In the genomic region with DNA sequence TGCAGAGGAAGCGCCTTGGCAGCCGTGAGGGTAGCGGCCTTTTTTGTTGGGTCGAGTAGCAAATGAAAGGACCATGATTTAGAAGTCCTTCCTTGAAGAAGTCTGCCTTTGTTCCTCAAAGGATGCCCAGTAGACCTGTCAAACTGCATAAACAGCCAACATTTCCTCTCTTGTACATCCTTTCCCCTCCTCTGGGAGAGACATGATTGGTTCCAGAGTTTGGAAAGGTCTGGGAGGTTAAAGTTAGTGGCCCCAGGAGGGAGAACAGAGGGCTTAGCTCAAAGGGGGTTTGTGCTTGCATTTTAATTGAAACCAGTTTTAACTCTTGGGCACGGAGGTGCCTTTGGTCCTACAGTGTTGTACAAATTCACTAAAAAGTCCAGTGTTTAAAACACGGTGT, we compare ENCODE assay signal across 29 mouse cellular contexts. TPM values are rescaled to one million over a fixed set of nuclear protein-coding genes. Genes with fewer than 3 reads are reported as not detected.
A peak's percentile ranks its signal among the peaks of the same experiment; 100 is the strongest.
DNase-seq lines count a peak whose midpoint lies in the region; ATAC-seq and TF ChIP-seq lines count a peak whose summit lies in the region.
"Had no signal": no experiment of that assay in that cellular context is flagged by ENCODE, and none has a peak within 500 bp of the region (broad histone marks: within the 10 kb centered on the region; RNA-seq: fewer than 3 reads in every experiment).

No protein-coding gene starts in this region.

- TF ChIP-seq CTCF in gastrocnemius, adult 2 months (IDR thresholded peaks at IDR 0.05), result no peak

- H3K4me1 ChIP-seq in embryonic facial prominence, embryonic 14.5 days (ENCODE audit: control insufficient read depth, insufficient read depth, low read length), result peaks cover 4% of the 10 kb centered on the region; the same call in 1 of the 2 replicates
- H3K4me1 ChIP-seq in limb, embryonic 12.5 days (replicated peaks), result peaks cover 32% of the 10 kb centered on the region
- H3K4me1 ChIP-seq in midbrain, embryonic 13.5 days (replicated peaks), result no peaks in the 10 kb centered on the region
- H3K4me1 ChIP-seq: hindbrain, embryonic 15.5 days; liver, embryonic 12.5 days had no signal

- intact Hi-C loops in gastrocnemius, adult 2 months (cut with DNase I), result no loop called here

- no peak for DNase-seq in gastrocnemius, adult 2 months
- DNase-seq in gastrocnemius, adult 8-10 months (ENCODE audit: low spot score in 2 of 2), result no peak
- DNase-seq in embryo, embryonic 11.5 days (ENCODE audit: low read depth, low spot score), result peak; percentile 30
- DNase-seq in embryonic facial prominence, embryonic 14.5 days (ENCODE audit: low spot score), result no peak
- DNase-seq in urinary bladder, postnatal 25 days (ENCODE audit: low spot score), result no peak
- DNase-seq: adrenal gland, postnatal 10 days; cerebellum, adult 11-12 months; cerebellum, adult 9-11 months; gastrocnemius, postnatal 25 days; heart, adult 11 months; heart, postnatal 36 days; kidney, adult 2 months; layer of hippocampus, adult 9-11 months; liver, postnatal 0 days; lung, postnatal 36 days; midbrain, embryonic 14.5 days; right cerebral cortex, postnatal 25 days had no signal

- H3K4me2 ChIP-seq in embryonic facial prominence, embryonic 14.5 days (ENCODE audit: low read depth, low read length), result 0 out of 2 replicates have a peak overlapping the region, but pooled peaks have one; percentile 10
- H3K4me2 ChIP-seq in limb, embryonic 12.5 days, result peak overlapping the region; percentile 19; the same call in 1 of the 2 replicates
- H3K4me2 ChIP-seq in midbrain, embryonic 13.5 days (replicated peaks), result no peak overlapping the region
- H3K4me2 ChIP-seq: heart, embryonic 11.5 days; hindbrain, embryonic 15.5 days; intestine, embryonic 15.5 days; liver, embryonic 12.5 days; stomach, embryonic 15.5 days had no signal

- no peak overlapping the region for H3K9ac ChIP-seq in embryonic facial prominence, embryonic 14.5 days (ENCODE audit: low read depth, low read length)
- no peak overlapping the region for H3K9ac ChIP-seq in limb, embryonic 12.5 days (replicated peaks)
- no peak overlapping the region for H3K9ac ChIP-seq in midbrain, embryonic 13.5 days (replicated peaks)
- H3K9ac ChIP-seq: hindbrain, embryonic 15.5 days; intestine, embryonic 15.5 days; liver, embryonic 12.5 days; liver, postnatal 0 days; stomach, embryonic 15.5 days had no signal

- H3K36me3 ChIP-seq in embryonic facial prominence, embryonic 14.5 days (ENCODE audit: control insufficient read depth, insufficient read depth, low read length), result peaks cover 8% of the 10 kb centered on the region; the same call in 1 of the 2 replicates
- peaks cover 18% of the 10 kb centered on the region; the same call in 1 of the 2 replicates for H3K36me3 ChIP-seq in limb, embryonic 12.5 days
- H3K36me3 ChIP-seq in midbrain, embryonic 13.5 days, result peaks cover 14% of the 10 kb centered on the region
- H3K36me3 ChIP-seq: intestine, embryonic 15.5 days had no signal

- peak overlapping the region; percentile 87 for H3K27ac ChIP-seq in gastrocnemius, adult 2 months
- no peak overlapping the region for H3K27ac ChIP-seq in embryonic facial prominence, embryonic 14.5 days (replicated peaks; ENCODE audit: low read depth, low read length)
- H3K27ac ChIP-seq in limb, embryonic 12.5 days, result no peak overlapping the region
- no peak overlapping the region for H3K27ac ChIP-seq in midbrain, embryonic 13.5 days
- H3K27ac ChIP-seq: hindbrain, embryonic 15.5 days; intestine, embryonic 15.5 days; kidney, postnatal 0 days; liver, embryonic 12.5 days; stomach, embryonic 15.5 days had no signal

- peak overlapping the region; percentile 16; the same call in 1 of the 2 replicates for H3K4me3 ChIP-seq in gastrocnemius, adult 2 months
- H3K4me3 ChIP-seq in embryonic facial prominence, embryonic 14.5 days (ENCODE audit: low read depth, low read length), result no peak overlapping the region
- H3K4me3 ChIP-seq in limb, embryonic 12.5 days (replicated peaks), result no peak overlapping the region
- H3K4me3 ChIP-seq in midbrain, embryonic 13.5 days (replicated peaks), result no peak overlapping the region
- H3K4me3 ChIP-seq: hindbrain, embryonic 15.5 days; intestine, embryonic 15.5 days; liver, embryonic 12.5 days; megakaryocyte, embryonic 14.5 days; stomach, embryonic 15.5 days had no signal

- WGBS in embryonic facial prominence, embryonic 14.5 days, result 24% methylated on average over 6 of the region's 6 CpGs
- 32% methylated on average over 6 of the region's 6 CpGs for WGBS in limb, embryonic 12.5 days
- 85% methylated on average over 6 of the region's 6 CpGs for WGBS in midbrain, embryonic 13.5 days

- no peaks in the 10 kb centered on the region for H3K9me3 ChIP-seq in embryonic facial prominence, embryonic 14.5 days (ENCODE audit: control insufficient read depth, low read length)
- H3K9me3 ChIP-seq in limb, embryonic 12.5 days, result no peaks in the 10 kb centered on the region
- H3K9me3 ChIP-seq in midbrain, embryonic 13.5 days, result no peaks in the 10 kb centered on the region
- H3K9me3 ChIP-seq: G1E; hindbrain, embryonic 15.5 days; intestine, embryonic 15.5 days; liver, embryonic 12.5 days; megakaryocyte, embryonic 14.5 days; stomach, embryonic 15.5 days had no signal

- ATAC-seq in embryonic facial prominence, embryonic 14.5 days (ENCODE audit: low read depth), result no peak
- 0 out of 2 replicates have a peak, but pooled peaks have one; percentile 59 for ATAC-seq in limb, embryonic 12.5 days (ENCODE audit: insufficient number of reproducible peaks, insufficient read depth, low FRiP score, low TSS enrichment, low read depth)
- no peak for ATAC-seq in midbrain, embryonic 13.5 days
- ATAC-seq in megakaryocyte, adult 5-6 weeks (ENCODE audit: poor library complexity, severe bottlenecking), result no peak
- ATAC-seq: forebrain, embryonic 16.5 days; intestine, embryonic 15.5 days; liver, embryonic 12.5 days; liver, postnatal 0 days had no signal

- no peaks in the 10 kb centered on the region for H3K27me3 ChIP-seq in embryonic facial prominence, embryonic 14.5 days (replicated peaks; ENCODE audit: control insufficient read depth, insufficient read depth, low read length)
- H3K27me3 ChIP-seq in limb, embryonic 12.5 days, result no peaks in the 10 kb centered on the region
- no peaks in the 10 kb centered on the region for H3K27me3 ChIP-seq in midbrain, embryonic 13.5 days
- H3K27me3 ChIP-seq: hindbrain, embryonic 15.5 days; intestine, embryonic 15.5 days; liver, embryonic 12.5 days; megakaryocyte, embryonic 14.5 days; stomach, embryonic 15.5 days had no signal

RNA-seq across cellular contexts. Expression of gene Itgb3bp, which starts 36.9 kb away (rescaled TPM):
- 1 to 10 TPM; 3.7 to 5.1 TPM for total RNA-seq in gastrocnemius, adult 2 months (2021)
- 1 to 10 TPM; 3.4 to 7.5 (median 5.4) TPM for total RNA-seq in gastrocnemius, adult 8-10 months (2022)
- polyA plus RNA-seq in embryonic facial prominence, embryonic 14.5 days (2014; fragmentation: Nextera tagmentation; extraction: Ambion mirVana), result 29.7 and 31.9 TPM in 2 replicates
- polyA plus RNA-seq in limb, embryonic 12.5 days (2016; fragmentation: Nextera tagmentation; extraction: Ambion mirVana), result 46.8 and 48.1 TPM in 2 replicates
- 25.1 and 26.8 TPM in 2 replicates for polyA plus RNA-seq in midbrain, embryonic 13.5 days (2015; fragmentation: Nextera tagmentation; extraction: Ambion mirVana)
- 11.8 and 12.0 TPM in 2 replicates for total RNA-seq in megakaryocyte, adult 5-6 weeks (2015)
- 6.7 and 7.7 TPM in 2 replicates for total RNA-seq in megakaryocyte, adult 5-6 weeks (2017)

RNA-seq across cellular contexts. Expression of gene Pgm1, which starts 37.3 kb away (rescaled TPM):
- total RNA-seq in gastrocnemius, adult 2 months (2021), result 1,000 to 10,000 TPM; 1,079 to 1,367 TPM
- 1,000 to 10,000 TPM; 1,246 to 1,471 (median 1,386) TPM for total RNA-seq in gastrocnemius, adult 8-10 months (2022)
- 70.9 and 71.4 TPM in 2 replicates for polyA plus RNA-seq in embryonic facial prominence, embryonic 14.5 days (2014; fragmentation: Nextera tagmentation; extraction: Ambion mirVana)
- 44.9 and 48.9 TPM in 2 replicates for polyA plus RNA-seq in limb, embryonic 12.5 days (2016; fragmentation: Nextera tagmentation; extraction: Ambion mirVana)
- polyA plus RNA-seq in midbrain, embryonic 13.5 days (2015; fragmentation: Nextera tagmentation; extraction: Ambion mirVana), result 43.2 and 46.8 TPM in 2 replicates
- 7.4 and 7.6 TPM in 2 replicates for total RNA-seq in megakaryocyte, adult 5-6 weeks (2015)
- total RNA-seq in megakaryocyte, adult 5-6 weeks (2017), result 11.6 and 12.8 TPM in 2 replicates

Comparison
In these comparisons a context has a peak if more than half of its experiments do, and no peak if none do; other contexts are left out.
1. RNA of gene Pgm1, which starts 37.3 kb away (total RNA-seq): 1,246 to 1,471 TPM in gastrocnemius, adult 8-10 months and 1,079 to 1,367 TPM in gastrocnemius, adult 2 months; 7.4 to 12.8 TPM in megakaryocyte, adult 5-6 weeks; every median in the first group is over 10 times any median in the second.